Mouse (Mus musculus) liver, postnatal 0 days (tissue): ENCODE measurements around the gene Eif1b.

Experiments
- CTCF ChIP-seq: sonication (generic); IDR thresholded peaks from 2 replicates; pipeline ENCODE4 v1.5.1; 2016; ENCODE audit warnings: antibody characterized with exemption, low read depth
- EP300 ChIP-seq: IDR thresholded peaks from 2 replicates; pipeline ENCODE4 v1.6.1; 2016; ENCODE audit warnings: antibody characterized with exemption, low read depth, mild to moderate bottlenecking

DNA sequence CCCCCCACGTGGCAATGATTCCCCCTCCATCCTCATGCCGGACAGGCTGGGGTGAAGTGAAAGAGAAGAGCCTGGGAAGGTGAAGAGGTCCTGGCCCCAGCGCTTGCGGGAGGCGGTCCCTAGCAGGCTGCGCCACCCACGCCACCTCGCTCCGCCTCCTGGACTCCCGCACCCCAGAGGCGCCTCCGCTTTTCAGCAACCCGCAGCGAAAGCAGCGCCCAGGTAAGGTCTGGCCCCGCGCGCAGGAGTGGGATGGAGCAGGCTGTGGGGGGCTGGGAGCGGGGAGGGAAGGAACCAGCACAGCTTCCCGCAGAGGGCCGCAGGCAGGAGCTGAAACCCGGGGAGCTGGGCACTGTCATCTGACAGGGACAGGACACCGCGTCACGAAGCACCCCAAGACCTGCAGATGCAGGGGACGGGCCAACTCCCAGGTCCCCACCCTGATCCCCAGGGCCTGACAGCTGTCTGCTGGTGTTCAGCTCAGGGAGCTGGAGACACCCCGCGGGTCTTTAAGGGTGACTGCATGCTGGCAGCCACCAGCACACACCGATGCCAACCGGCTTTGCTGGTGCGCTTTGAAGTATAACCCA, 47.7 kb downstream of the Eif1b start, which contains the start of gene Entpd3:
- TF ChIP-seq CTCF (no peak), EP300 (no peak)
